Mouse (Mus musculus): ENCODE data around the gene Celf2. TPM values are rescaled to one million over a fixed set of nuclear protein-coding genes. Genes with fewer than 3 reads are reported as not detected.

The Celf2 gene
- polyA plus RNA-seq, 1 experiment from 2014 or later = 182 TPM

GRCm38 (mm10) chr2:6876547-6876946, 632.8 kb downstream of the Celf2 start:
- Histone ChIP-seq H3K4me2 (replicated peaks) (0 out of 2 replicates have a peak overlapping the region, but pooled peaks have one; percentile 0), H3K4me1 (replicated peaks) (peaks cover 53% of the 10 kb centered on the region), H3K27ac (0 out of 2 replicates have a peak overlapping the region, but pooled peaks have one; percentile 0), H3K36me3 (no peaks in the 10 kb centered on the region), H3K9me3 (no peaks in the 10 kb centered on the region), H3K27me3 (no peaks in the 10 kb centered on the region), H3K4me3 (replicated peaks) (no peak overlapping the region), H3K9ac (replicated peaks) (no peak overlapping the region)
- WGBS = 42% methylated on average over 5 of the region's 5 CpGs
- no peak for ATAC-seq

GRCm38 (mm10) chr2:6875071-6875611, 634.2 kb downstream of the Celf2 start:
- no peaks in the 10 kb centered on the region for H3K36me3 ChIP-seq
- H3K4me3 ChIP-seq (replicated peaks) = peak overlapping the region; percentile 16
- peak; percentile 49 for ATAC-seq
- H3K9ac ChIP-seq (replicated peaks) = 0 out of 2 replicates have a peak overlapping the region, but pooled peaks have one; percentile 17
- H3K9me3 ChIP-seq = no peaks in the 10 kb centered on the region
- peaks cover 53% of the 10 kb centered on the region for H3K4me1 ChIP-seq (replicated peaks)
- H3K4me2 ChIP-seq (replicated peaks) = peak overlapping the region; percentile 41
- 5% methylated on average over 11 of the region's 11 CpGs for WGBS
- H3K27ac ChIP-seq = peak overlapping the region; percentile 66
- no peaks in the 10 kb centered on the region for H3K27me3 ChIP-seq

- Histone ChIP-seq H3K27me3 (no peaks in the 10 kb centered on the region), H3K4me3 (replicated peaks) (peak overlapping the region; percentile 16; the same call in 1 of the 2 replicates), H3K9ac (replicated peaks) (no peak overlapping the region), H3K4me1 (replicated peaks) (peaks cover 57% of the 10 kb centered on the region), H3K36me3 (no peaks in the 10 kb centered on the region), H3K4me2 (replicated peaks) (peak overlapping the region; percentile 41), H3K27ac (peak overlapping the region; percentile 66), H3K9me3 (no peaks in the 10 kb centered on the region)
- no peak for ATAC-seq
- 19% methylated on average over 10 of the region's 10 CpGs for WGBS
These were observed 635.0 kb downstream of the Celf2 start for GRCm38 (mm10) chr2:6874266-6874955.

GRCm38 (mm10) chr2:6873711-6874110, 635.7 kb downstream of the Celf2 start:
- no peaks in the 10 kb centered on the region for H3K36me3 ChIP-seq
- WGBS = 82% methylated on average over 1 of the region's 1 CpGs
- H3K27me3 ChIP-seq = no peaks in the 10 kb centered on the region
- H3K9ac ChIP-seq (replicated peaks) = no peak overlapping the region; the same call in 1 of the 2 replicates
- no peak overlapping the region for H3K27ac ChIP-seq
- no peak for ATAC-seq
- no peaks in the 10 kb centered on the region for H3K9me3 ChIP-seq
- peaks cover 63% of the 10 kb centered on the region for H3K4me1 ChIP-seq (replicated peaks)
- peak overlapping the region; percentile 19; the same call in 1 of the 2 replicates for H3K4me2 ChIP-seq (replicated peaks)
- no peak overlapping the region for H3K4me3 ChIP-seq (replicated peaks)

- no peaks in the 10 kb centered on the region for H3K36me3 ChIP-seq
- 7% methylated on average over 10 of the region's 10 CpGs for whole genome bisulfite sequencing
- no peak; the same call in 1 of the 2 replicates for ATAC-seq
- no peaks in the 10 kb centered on the region for H3K9me3 ChIP-seq
- H3K9ac ChIP-seq (replicated peaks) = peak overlapping the region; percentile 98
- H3K27me3 ChIP-seq = no peaks in the 10 kb centered on the region
- peak overlapping the region; percentile 97 for H3K27ac ChIP-seq
- peak overlapping the region; percentile 91 for H3K4me3 ChIP-seq (replicated peaks)
- H3K4me1 ChIP-seq (replicated peaks) = peaks cover 69% of the 10 kb centered on the region
- H3K4me2 ChIP-seq (replicated peaks) = peak overlapping the region; percentile 91
These were observed 636.5 kb downstream of the Celf2 start for GRCm38 (mm10) chr2:6872894-6873255.

- Histone ChIP-seq H3K4me1 (replicated peaks) (peaks cover 74% of the 10 kb centered on the region), H3K4me3 (replicated peaks) (peak overlapping the region; percentile 91), H3K4me2 (replicated peaks) (peak overlapping the region; percentile 91), H3K27me3 (no peaks in the 10 kb centered on the region), H3K27ac (peak overlapping the region; percentile 97), H3K36me3 (no peaks in the 10 kb centered on the region), H3K9me3 (no peaks in the 10 kb centered on the region), H3K9ac (replicated peaks) (peak overlapping the region; percentile 98)
- WGBS = under 1% methylated on average over 45 of the region's 124 CpGs
- peak; percentile 89 for ATAC-seq
These were observed 637.1 kb downstream of the Celf2 start for GRCm38 (mm10) chr2:6872131-6872893.

GRCm38 (mm10) chr2:6871281-6872130, 637.9 kb downstream of the Celf2 start:
- WGBS = 2% methylated on average over 28 of the region's 40 CpGs

GRCm38 (mm10) chr2:6869956-6870710, 639.2 kb downstream of the Celf2 start:
- Histone ChIP-seq H3K9me3 (no peaks in the 10 kb centered on the region), H3K4me3 (replicated peaks) (peak overlapping the region; percentile 91), H3K4me1 (replicated peaks) (peaks cover 68% of the 10 kb centered on the region), H3K4me2 (replicated peaks) (peak overlapping the region; percentile 91), H3K27ac (no peak overlapping the region), H3K27me3 (no peaks in the 10 kb centered on the region), H3K36me3 (no peaks in the 10 kb centered on the region), H3K9ac (replicated peaks) (no peak overlapping the region; the same call in 1 of the 2 replicates)
- no peak for ATAC-seq
- 52% methylated on average over 9 of the region's 9 CpGs for WGBS

More at GRCm38 (mm10) chr2:6871281-6872130, 637.9 kb downstream of the Celf2 start:
- Histone ChIP-seq H3K27me3 (no peaks in the 10 kb centered on the region), H3K9ac (replicated peaks) (peak overlapping the region; percentile 98), H3K36me3 (no peaks in the 10 kb centered on the region), H3K4me3 (replicated peaks) (peak overlapping the region; percentile 91), H3K9me3 (no peaks in the 10 kb centered on the region), H3K27ac (peak overlapping the region; percentile 97), H3K4me2 (replicated peaks) (peak overlapping the region; percentile 91), H3K4me1 (replicated peaks) (peaks cover 76% of the 10 kb centered on the region)
- peak; percentile 65 for ATAC-seq

GRCm38 (mm10) chr2:6867297-6867696, 642.1 kb downstream of the Celf2 start:
- Histone ChIP-seq H3K36me3 (no peaks in the 10 kb centered on the region), H3K9me3 (no peaks in the 10 kb centered on the region), H3K27ac (no peak overlapping the region), H3K9ac (replicated peaks) (no peak overlapping the region), H3K27me3 (no peaks in the 10 kb centered on the region), H3K4me1 (replicated peaks) (peaks cover 49% of the 10 kb centered on the region), H3K4me2 (replicated peaks) (0 out of 2 replicates have a peak overlapping the region, but pooled peaks have one; percentile 14), H3K4me3 (replicated peaks) (no peak overlapping the region)
- 33% methylated on average over 4 of the region's 4 CpGs for WGBS
- ATAC-seq = no peak

- H3K36me3 ChIP-seq = no peaks in the 10 kb centered on the region
- WGBS = 65% methylated on average over 4 of the region's 4 CpGs
- H3K9me3 ChIP-seq = no peaks in the 10 kb centered on the region
- no peak overlapping the region for H3K4me2 ChIP-seq (replicated peaks)
- H3K4me1 ChIP-seq (replicated peaks) = peaks cover 43% of the 10 kb centered on the region
- H3K9ac ChIP-seq (replicated peaks) = no peak overlapping the region
- H3K27ac ChIP-seq = no peak overlapping the region
- no peak overlapping the region for H3K4me3 ChIP-seq (replicated peaks)
- H3K27me3 ChIP-seq = no peaks in the 10 kb centered on the region
- ATAC-seq = no peak
These were observed 643.6 kb downstream of the Celf2 start for GRCm38 (mm10) chr2:6865785-6866184.
